Mouse (Mus musculus) heart, embryonic 12.5 days (tissue): Measurements from ENCODE around the gene Dppa2. TPM values are rescaled to one million over a fixed set of nuclear protein-coding genes. Genes with fewer than 3 reads are reported as not detected.
"Not testable (repeated sequence)": the region's sequence is repeated elsewhere in the genome, so short reads cannot be mapped to it uniquely, and the experiment has no call there.

Experiments used
- ATAC-seq: fragments of 200-750 bp; cut with Nextera tagmentation; 2 replicates; pipeline ENCODE4 v1.8.0; 2017; ENCODE audit warnings: moderate TSS enrichment, moderate library complexity; ENCODE audit not compliant: insufficient number of reproducible peaks, low FRiP score
- H3K27ac ChIP-seq: fragments of 300-500 bp; sonication (generic); 2 replicates; pipeline ENCODE4 v1.5.1; 2016; ENCODE audit warnings: mild to moderate bottlenecking, moderate library complexity; ENCODE audit not compliant: poor library complexity, severe bottlenecking
- H3K27me3 ChIP-seq: fragments of 300-500 bp; sonication (generic); replicated peaks from 2 replicates; pipeline ENCODE4 v1.6.1; 2016; ENCODE audit warnings: mild to moderate bottlenecking, moderate library complexity
- H3K36me3 ChIP-seq: fragments of 300-500 bp; sonication (generic); 2 replicates; pipeline ENCODE4 v1.6.1; 2016; ENCODE audit warnings: mild to moderate bottlenecking, moderate library complexity
- H3K4me1 ChIP-seq: fragments of 300-500 bp; sonication (generic); replicated peaks from 2 replicates; pipeline ENCODE4 v1.6.1; 2016; ENCODE audit warnings: mild to moderate bottlenecking
- H3K4me2 ChIP-seq: fragments of 300-500 bp; sonication (generic); 2 replicates; pipeline ENCODE4 v1.6.1; 2016; ENCODE audit warnings: mild to moderate bottlenecking, moderate library complexity
- H3K4me3 ChIP-seq: fragments of 300-500 bp; sonication (generic); 2 replicates; pipeline ENCODE4 v1.5.1; 2016; ENCODE audit warnings: mild to moderate bottlenecking
- H3K9ac ChIP-seq: fragments of 300-500 bp; sonication (generic); 2 replicates; pipeline ENCODE4 v1.6.1; 2016; ENCODE audit warnings: mild to moderate bottlenecking, moderate library complexity
- H3K9me3 ChIP-seq: fragments of 300-500 bp; sonication (generic); replicated peaks from 2 replicates; pipeline ENCODE4 v1.6.1; 2016; ENCODE audit warnings: mild to moderate bottlenecking, moderate library complexity
- WGBS: fragments of 180-500 bp; shearing (Covaris S2); methylation state at CpG from one replicate; pipeline ENCODE4 v1.1.7; 2016; 5-methylcytosine and 5-hydroxymethylcytosine counted together
- polyA plus RNA-seq: library from polyadenylated mRNA; unstranded; fragments of >200 nt; fragmentation: Nextera tagmentation; extraction: Ambion mirVana; gene quantifications from 2 replicates; pipeline ENCODE4 v1.2.1, GENCODE M21; 2016

Dppa2 gene
- polyA plus RNA-seq, 1 experiment from 2014 or later = not detected

DNA sequence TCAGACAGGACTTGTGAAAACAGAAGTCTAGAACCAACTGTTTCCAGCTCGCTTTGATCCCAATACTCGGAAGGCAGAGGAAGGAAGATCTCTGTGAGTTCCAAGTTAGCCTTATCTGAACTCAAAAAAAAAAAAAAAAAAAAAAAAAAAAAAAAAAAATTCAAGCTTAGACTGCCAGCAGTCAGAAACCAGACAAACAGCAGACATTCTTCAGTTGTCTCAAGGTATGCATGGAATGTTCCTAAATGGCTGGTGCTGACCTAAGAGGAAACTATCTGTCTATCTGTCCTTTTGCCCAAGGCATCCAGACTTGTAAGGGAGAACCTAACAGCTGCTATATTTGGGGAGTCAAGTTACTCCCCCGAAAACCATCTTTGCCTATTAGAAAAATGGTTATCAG, 275 bp downstream of the Dppa2 start:
- H3K36me3 ChIP-seq = no peaks in the 10 kb centered on the region
- H3K4me2 ChIP-seq = no peak overlapping the region
- H3K4me1 ChIP-seq = no peaks in the 10 kb centered on the region
- no peaks in the 10 kb centered on the region for H3K9me3 ChIP-seq
- H3K27ac ChIP-seq = no peak overlapping the region
- H3K9ac ChIP-seq = no peak overlapping the region
- WGBS = 51% methylated on average over 3 of the region's 3 CpGs
- no peaks in the 10 kb centered on the region for H3K27me3 ChIP-seq
- H3K4me3 ChIP-seq = no peak overlapping the region
- no peak for ATAC-seq

DNA sequence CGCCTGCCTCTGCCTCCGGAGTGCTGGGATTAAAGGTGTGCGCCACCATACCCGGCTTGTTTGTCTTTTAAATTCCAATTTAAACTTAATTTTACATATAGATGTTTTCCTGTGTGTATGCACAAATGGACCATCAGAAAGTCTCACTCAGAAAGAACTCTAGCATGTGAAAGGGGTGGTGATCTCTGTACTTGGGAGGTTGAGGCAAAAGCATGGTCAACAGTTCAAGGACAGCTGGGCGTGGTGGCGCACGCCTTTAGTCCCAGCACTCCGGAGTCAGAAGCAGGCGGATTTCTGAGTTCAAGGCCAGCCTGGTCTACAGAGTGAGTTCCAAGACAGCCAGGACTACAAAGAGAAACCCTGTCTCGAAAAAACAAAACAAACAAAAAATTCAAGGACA, 5.2 kb downstream of the Dppa2 start:
- H3K9ac ChIP-seq, H3K4me1 ChIP-seq, ATAC-seq, H3K4me3 ChIP-seq, H3K27ac ChIP-seq, H3K27me3 ChIP-seq, H3K4me2 ChIP-seq, H3K36me3 ChIP-seq, H3K9me3 ChIP-seq: not testable (repeated sequence)
- WGBS = 90% methylated on average over 10 of the region's 10 CpGs

DNA sequence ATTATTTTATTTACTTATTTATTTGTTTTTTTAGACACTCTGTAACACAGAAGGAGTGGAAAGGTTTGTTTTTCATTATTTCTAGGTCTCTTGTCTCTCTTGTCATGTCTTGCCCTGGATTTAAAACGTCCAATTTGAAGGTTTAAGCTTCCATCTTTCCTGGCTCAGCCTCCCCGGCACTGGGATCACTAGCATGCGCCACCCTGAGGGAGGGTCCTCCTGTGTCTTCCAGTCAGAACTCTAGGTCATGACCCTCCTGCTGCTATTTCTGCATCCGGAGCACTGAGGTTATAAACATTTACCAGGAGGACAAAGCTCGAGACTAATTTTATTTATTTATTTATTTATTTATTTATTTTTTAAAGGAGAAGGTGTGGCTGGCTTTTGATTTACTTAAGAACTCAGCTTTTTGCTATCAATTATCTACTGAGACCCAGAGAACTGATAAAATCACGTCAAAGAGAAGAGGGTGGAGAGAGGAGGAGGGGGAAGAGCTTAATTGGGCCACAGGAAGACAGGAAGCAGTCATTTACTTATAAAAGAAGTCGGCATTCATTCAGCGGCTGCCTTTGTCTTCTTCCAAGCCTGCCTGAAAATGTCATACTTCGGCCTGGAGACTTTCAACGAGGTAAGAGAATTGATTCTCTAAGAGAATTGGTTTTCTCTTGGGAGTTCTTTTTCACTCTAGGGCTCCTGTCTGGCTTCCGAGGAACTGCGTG, 6.4 kb downstream of the Dppa2 start:
- ATAC-seq = no peak
- no peaks in the 10 kb centered on the region for H3K4me1 ChIP-seq

DNA sequence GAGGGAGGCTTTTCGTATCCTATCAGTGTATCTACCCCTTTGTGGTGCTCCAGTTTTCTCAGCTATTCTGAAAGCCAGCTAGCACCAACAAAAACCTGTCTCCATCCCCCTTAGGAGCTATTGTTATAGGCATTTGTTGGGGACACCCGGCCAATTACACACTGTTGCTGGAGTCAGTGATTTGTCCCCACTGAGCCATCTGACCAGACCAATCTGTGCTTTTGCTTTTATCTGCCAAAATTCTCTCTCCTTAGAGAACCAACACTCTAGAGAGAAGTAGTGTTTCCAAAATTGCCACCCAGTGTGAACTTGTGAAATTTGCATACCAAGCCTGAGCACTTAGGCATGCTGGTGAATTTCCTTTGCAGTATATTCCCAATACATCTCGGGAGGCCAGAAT, 11.6 kb downstream of the Dppa2 start:
- Histone ChIP-seq H3K36me3 (no peaks in the 10 kb centered on the region), H3K4me3 (no peak overlapping the region), H3K27ac (no peak overlapping the region), H3K27me3 (no peaks in the 10 kb centered on the region), H3K9ac (no peak overlapping the region), H3K4me1 (no peaks in the 10 kb centered on the region), H3K4me2 (no peak overlapping the region), H3K9me3 (peaks cover 3% of the 10 kb centered on the region; the same call in 1 of the 2 replicates)
- 81% methylated on average over 3 of the region's 3 CpGs for WGBS
- no peak for ATAC-seq

More for the DNA sequence above, 6.4 kb downstream of the Dppa2 start:
- Histone ChIP-seq H3K36me3 (no peaks in the 10 kb centered on the region), H3K9me3 (peaks cover 3% of the 10 kb centered on the region; the same call in 1 of the 2 replicates), H3K27me3 (no peaks in the 10 kb centered on the region), H3K4me2 (no peak overlapping the region), H3K9ac (no peak overlapping the region), H3K4me3 (no peak overlapping the region), H3K27ac (no peak overlapping the region)
- 77% methylated on average over 12 of the region's 12 CpGs for WGBS

DNA sequence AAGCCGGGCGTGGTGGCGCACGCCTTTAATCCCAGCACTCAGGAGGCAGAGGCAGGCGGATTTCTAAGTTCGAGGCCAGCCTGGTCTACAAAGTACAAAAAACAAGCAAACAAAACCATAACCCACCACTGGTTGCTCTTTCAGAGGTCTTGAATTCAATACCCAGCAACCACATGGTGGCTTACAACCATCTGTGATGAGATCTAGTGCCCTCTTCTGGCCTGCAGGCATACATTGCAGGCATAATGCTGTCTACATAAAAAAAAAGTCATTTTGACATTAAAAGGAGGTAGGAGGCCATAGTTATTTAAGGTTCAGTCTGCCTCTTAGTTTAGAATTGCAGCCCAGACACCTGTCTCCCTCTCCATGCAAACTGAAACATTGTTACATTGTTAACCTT, 17.1 kb downstream of the Dppa2 start:
- 90% methylated on average over 6 of the region's 6 CpGs for WGBS
- Histone ChIP-seq H3K36me3 (no peaks in the 10 kb centered on the region), H3K27me3 (no peaks in the 10 kb centered on the region), H3K4me2 (no peak overlapping the region), H3K27ac (no peak overlapping the region), H3K4me1 (no peaks in the 10 kb centered on the region), H3K9me3 (no peaks in the 10 kb centered on the region), H3K4me3 (no peak overlapping the region), H3K9ac (no peak overlapping the region)
- no peak for ATAC-seq

DNA sequence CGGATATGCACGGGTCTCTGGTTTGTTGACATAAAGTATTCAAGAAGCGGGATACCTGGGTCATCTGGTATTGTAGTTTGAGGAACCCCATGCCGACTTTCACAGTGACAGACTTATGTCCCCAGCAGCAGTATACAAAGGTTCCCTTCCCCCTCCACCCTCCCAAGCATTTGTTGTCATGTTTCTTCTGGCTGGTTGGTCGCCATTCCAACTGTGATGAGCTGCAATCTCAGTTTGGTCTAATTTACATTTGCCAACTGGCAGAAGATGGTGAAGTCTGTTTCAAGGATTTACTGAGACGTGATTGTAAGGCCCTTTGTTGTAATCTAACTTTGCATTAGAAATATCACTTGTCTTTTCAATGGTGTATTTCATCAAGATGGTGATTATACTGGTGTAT, 19.4 kb downstream of the Dppa2 start:
- Histone ChIP-seq H3K4me1 (no peaks in the 10 kb centered on the region), H3K36me3 (no peaks in the 10 kb centered on the region), H3K9ac (no peak overlapping the region), H3K27me3 (no peaks in the 10 kb centered on the region), H3K9me3 (no peaks in the 10 kb centered on the region), H3K4me3 (no peak overlapping the region), H3K4me2 (no peak overlapping the region), H3K27ac (no peak overlapping the region)
- ATAC-seq = no peak
- WGBS = 69% methylated on average over 6 of the region's 6 CpGs

DNA sequence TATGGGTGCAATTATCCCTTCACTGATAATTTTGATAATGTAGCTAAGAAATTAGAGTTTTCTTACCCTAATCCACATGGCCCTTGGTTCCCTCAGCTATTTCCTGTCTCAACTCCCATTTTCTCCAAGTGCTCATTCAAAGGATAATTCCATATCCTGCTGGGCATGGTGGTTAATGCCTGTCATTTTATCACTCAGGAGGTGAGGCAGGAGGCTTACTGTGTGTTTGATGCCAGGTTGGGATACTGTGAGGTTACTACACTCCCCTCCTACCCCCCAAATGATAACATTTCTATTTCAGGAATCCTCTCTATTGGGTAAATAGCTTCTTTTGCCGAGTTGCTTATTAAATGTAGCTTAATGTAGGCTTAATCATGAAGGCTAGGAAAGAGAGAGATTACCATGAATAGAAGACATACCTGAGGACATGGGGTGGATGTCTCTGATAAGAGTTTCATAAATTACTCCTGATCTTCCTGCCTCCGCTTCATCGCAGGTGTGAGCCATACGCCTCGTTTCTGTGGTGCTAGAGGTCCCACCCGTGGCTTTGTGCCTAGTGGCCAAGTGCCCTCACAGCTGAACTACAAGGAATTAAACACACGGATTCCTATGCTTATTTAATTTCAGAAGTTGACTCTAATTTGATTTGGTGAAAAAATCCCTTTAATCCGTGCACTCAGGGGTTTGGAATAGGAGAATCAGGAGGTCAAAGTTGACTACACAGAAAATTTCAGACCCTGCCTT, 20.1 kb downstream of the Dppa2 start:
- Histone ChIP-seq H3K27me3 (no peaks in the 10 kb centered on the region), H3K9me3 (no peaks in the 10 kb centered on the region), H3K4me3 (no peak overlapping the region), H3K4me1 (no peaks in the 10 kb centered on the region), H3K27ac (no peak overlapping the region), H3K4me2 (no peak overlapping the region), H3K36me3 (no peaks in the 10 kb centered on the region), H3K9ac (no peak overlapping the region)
- no peak for ATAC-seq
- WGBS = 80% methylated on average over 8 of the region's 8 CpGs

DNA sequence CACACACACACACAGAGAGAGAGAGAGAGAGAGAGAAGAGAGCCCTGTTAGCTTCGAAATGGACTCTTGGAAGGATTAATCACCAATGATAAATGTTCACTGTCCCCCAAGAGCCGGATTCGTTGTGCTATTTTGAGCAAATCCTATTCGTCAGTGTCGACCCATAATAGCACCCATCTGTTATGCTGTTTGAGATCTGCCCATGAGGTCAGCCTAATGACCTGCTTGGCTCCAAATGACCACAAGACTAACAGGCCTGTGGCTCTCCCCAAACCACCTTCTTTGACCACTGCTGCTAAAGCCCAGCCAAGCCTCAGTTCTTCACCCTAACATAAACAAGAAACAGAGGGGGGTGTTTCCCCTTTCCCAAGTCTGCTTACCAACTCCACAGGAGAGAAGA, 23.2 kb downstream of the Dppa2 start:
- Histone ChIP-seq H3K9ac (no peak overlapping the region), H3K27ac (no peak overlapping the region), H3K9me3 (no peaks in the 10 kb centered on the region; the same call in 1 of the 2 replicates), H3K4me3 (no peak overlapping the region), H3K36me3 (no peaks in the 10 kb centered on the region), H3K4me2 (no peak overlapping the region), H3K4me1 (no peaks in the 10 kb centered on the region), H3K27me3 (no peaks in the 10 kb centered on the region)
- 48% methylated on average over 5 of the region's 5 CpGs for WGBS
- no peak for ATAC-seq

DNA sequence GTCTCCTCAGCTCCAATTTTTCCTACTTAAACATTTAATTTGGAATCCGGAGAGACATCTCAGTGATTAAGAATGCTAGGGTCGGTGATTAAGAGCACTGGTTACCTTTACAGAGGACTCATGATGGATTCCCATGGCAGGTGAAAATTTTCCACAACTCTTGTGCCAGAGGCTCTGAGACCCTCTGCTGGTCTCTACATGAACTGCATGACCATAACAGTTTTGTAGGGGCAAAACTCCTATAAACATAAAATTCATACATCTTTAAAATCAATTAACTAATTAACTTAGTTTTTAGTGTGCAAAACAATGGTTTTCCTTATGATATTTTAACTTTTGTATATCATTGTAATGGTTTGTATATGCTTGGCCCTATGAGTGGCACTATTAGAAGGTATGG, 24.7 kb downstream of the Dppa2 start:
- Histone ChIP-seq H3K27ac (no peak overlapping the region), H3K27me3 (no peaks in the 10 kb centered on the region), H3K36me3 (no peaks in the 10 kb centered on the region), H3K4me2 (no peak overlapping the region), H3K9me3 (no peaks in the 10 kb centered on the region; the same call in 1 of the 2 replicates), H3K4me1 (no peaks in the 10 kb centered on the region), H3K4me3 (no peak overlapping the region), H3K9ac (no peak overlapping the region)
- 89% methylated on average over 2 of the region's 2 CpGs for WGBS
- ATAC-seq = no peak

DNA sequence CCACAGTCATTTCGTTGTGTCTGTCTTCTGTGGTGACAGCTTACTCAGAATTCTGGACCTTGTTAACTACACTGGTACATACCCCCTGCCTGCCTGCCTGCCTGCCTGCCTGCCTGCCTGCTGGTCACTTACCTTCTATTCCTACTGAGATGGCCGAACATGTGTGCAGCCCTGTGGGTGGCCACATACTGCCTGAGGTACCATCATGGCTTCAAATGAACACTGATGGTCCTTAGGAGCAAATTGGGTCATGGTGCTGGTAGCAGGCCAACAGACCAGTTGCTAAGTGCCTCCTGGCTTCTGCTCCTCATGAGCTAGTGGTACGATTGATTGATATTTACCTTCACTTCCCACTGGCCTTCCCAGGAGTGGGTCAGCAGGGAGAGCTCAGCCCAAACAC, 28.1 kb downstream of the Dppa2 start:
- Histone ChIP-seq H3K4me1 (no peaks in the 10 kb centered on the region), H3K4me3 (no peak overlapping the region), H3K4me2 (no peak overlapping the region), H3K36me3 (no peaks in the 10 kb centered on the region), H3K9me3 (no peaks in the 10 kb centered on the region; the same call in 1 of the 2 replicates), H3K27me3 (no peaks in the 10 kb centered on the region), H3K9ac (no peak overlapping the region), H3K27ac (no peak overlapping the region)
- WGBS = 78% methylated on average over 3 of the region's 3 CpGs
- no peak for ATAC-seq

DNA sequence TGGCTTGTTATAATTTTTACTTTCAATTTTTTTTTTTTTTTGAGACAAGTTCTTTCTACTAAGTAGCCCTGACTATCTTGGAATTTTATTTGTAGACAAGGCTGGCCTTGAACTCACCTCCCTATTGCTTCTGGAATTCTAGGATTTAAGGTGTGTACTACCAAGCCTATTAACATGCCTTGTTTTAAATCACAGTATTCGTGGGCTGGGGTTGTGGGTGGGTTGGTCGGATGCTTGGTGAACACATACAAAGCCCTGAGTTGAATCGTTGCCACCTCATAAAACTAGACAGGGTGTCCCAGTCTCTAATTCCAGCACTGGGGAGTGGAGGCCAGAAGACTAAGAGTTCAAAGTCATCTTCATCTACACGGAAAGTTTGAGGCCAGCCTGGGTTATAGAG, 31.6 kb downstream of the Dppa2 start:
- Histone ChIP-seq H3K27me3 (no peaks in the 10 kb centered on the region), H3K36me3 (no peaks in the 10 kb centered on the region), H3K4me2 (no peak overlapping the region), H3K4me3 (no peak overlapping the region), H3K4me1 (no peaks in the 10 kb centered on the region), H3K9me3 (no peaks in the 10 kb centered on the region; the same call in 1 of the 2 replicates), H3K27ac (no peak overlapping the region), H3K9ac (no peak overlapping the region)
- ATAC-seq = no peak
- WGBS = 71% methylated on average over 4 of the region's 4 CpGs
